Mouse (Mus musculus): ENCODE results near the gene Ms4a5.

- no peak for TF ChIP-seq CTCF (IDR thresholded peaks at IDR 0.05; ENCODE audit: borderline replicate concordance, insufficient read depth, low read length)
- TF ChIP-seq POLR2A (IDR thresholded peaks at IDR 0.05; ENCODE audit: low read depth, low read length) = no peak
Observed at GRCm38 (mm10) chr19:11232348-11232747, 51.3 kb downstream of the Ms4a5 start, which contains the start of gene Ms4a12.
